Mouse (Mus musculus) T-helper 1 cell (primary cell): Measurements from ENCODE around the gene Itga9.

Experiments used
- in situ Hi-C: fragments of 300-600 bp; cut with MboI, MseI; formaldehyde crosslinking; loops from one replicate; pipeline ENCODE4 v1.15.1; 2025; ENCODE audit warnings: high pct_unique_total_duplicates

Gene Itga9

GRCm38 (mm10) chr9:118818508-118818907, 212.0 kb downstream of the Itga9 start:
- in situ Hi-C loops, result no loop called here

GRCm38 (mm10) chr9:118821220-118822185, 215.0 kb downstream of the Itga9 start:
- in situ Hi-C loops, result no loop called here

- in situ Hi-C loops, result no loop called here
These were observed 215.7 kb downstream of the Itga9 start for GRCm38 (mm10) chr9:118822186-118822555.

GRCm38 (mm10) chr9:118822581-118822980, 216.1 kb downstream of the Itga9 start:
- in situ Hi-C loops, result no loop called here

GRCm38 (mm10) chr9:118831080-118831479, 224.6 kb downstream of the Itga9 start:
- in situ Hi-C loops, result no loop called here

GRCm38 (mm10) chr9:118832533-118832932, 226.0 kb downstream of the Itga9 start:
- in situ Hi-C loops, result no loop called here

- in situ Hi-C loops, result no loop called here
These were observed 226.9 kb downstream of the Itga9 start for GRCm38 (mm10) chr9:118833413-118833812.

- in situ Hi-C loops, result no loop called here
These were observed 232.6 kb downstream of the Itga9 start for GRCm38 (mm10) chr9:118838910-118839667.

GRCm38 (mm10) chr9:118841247-118841646, 234.8 kb downstream of the Itga9 start:
- in situ Hi-C loops, result no loop called here

- in situ Hi-C loops, result no loop called here
These were observed 235.5 kb downstream of the Itga9 start for GRCm38 (mm10) chr9:118841907-118842432.

GRCm38 (mm10) chr9:118843711-118844110, 237.2 kb downstream of the Itga9 start:
- in situ Hi-C loops, result no loop called here

- in situ Hi-C loops, result no loop called here
These were observed 238.5 kb downstream of the Itga9 start for GRCm38 (mm10) chr9:118845003-118845402.

GRCm38 (mm10) chr9:118846766-118847165, 240.3 kb downstream of the Itga9 start:
- in situ Hi-C loops, result no loop called here

GRCm38 (mm10) chr9:118856665-118857064, 250.2 kb downstream of the Itga9 start:
- in situ Hi-C loops, result no loop called here

GRCm38 (mm10) chr9:118860613-118861141, 254.2 kb downstream of the Itga9 start:
- in situ Hi-C loops, result no loop called here

- in situ Hi-C loops, result no loop called here
These were observed 255.7 kb downstream of the Itga9 start for GRCm38 (mm10) chr9:118862214-118862613.

GRCm38 (mm10) chr9:118862852-118863260, 256.4 kb downstream of the Itga9 start:
- in situ Hi-C loops, result no loop called here

GRCm38 (mm10) chr9:118863528-118863927, 257.0 kb downstream of the Itga9 start:
- in situ Hi-C loops, result no loop called here

- in situ Hi-C loops, result no loop called here
These were observed 260.5 kb downstream of the Itga9 start for GRCm38 (mm10) chr9:118866949-118867348.

- in situ Hi-C loops, result no loop called here
These were observed 261.4 kb downstream of the Itga9 start for GRCm38 (mm10) chr9:118867851-118868250.

GRCm38 (mm10) chr9:118871089-118871488, 264.6 kb downstream of the Itga9 start:
- in situ Hi-C loops, result no loop called here

GRCm38 (mm10) chr9:118873031-118873430, 266.5 kb downstream of the Itga9 start:
- in situ Hi-C loops, result no loop called here
